Mouse (Mus musculus): Measurements from ENCODE around the gene Trim7.

- no peak for TF ChIP-seq CTCF (conservative IDR thresholded peaks at IDR 0.05; ENCODE audit: insufficient read depth, insufficient read length, low read depth, low read length)
- no peak for TF ChIP-seq POLR2A (IDR thresholded peaks at IDR 0.05; ENCODE audit: low read depth, low read length)
Measured at GRCm38 (mm10) chr11:48815851-48816250, 10.1 kb upstream of the Trim7 start.
